Mouse (Mus musculus) c-Kit-negative CD71-positive TER-119-positive erythroid progenitor cells, embryonic 14.5 days (primary cell): ENCODE results near the gene Xpo5.

Source experiments
- DNase-seq: peaks from one replicate; pipeline ENCODE4 v3.0.0-alpha.2; 2013; ENCODE audit warnings: low read depth, low spot score

The Xpo5 gene

DNA sequence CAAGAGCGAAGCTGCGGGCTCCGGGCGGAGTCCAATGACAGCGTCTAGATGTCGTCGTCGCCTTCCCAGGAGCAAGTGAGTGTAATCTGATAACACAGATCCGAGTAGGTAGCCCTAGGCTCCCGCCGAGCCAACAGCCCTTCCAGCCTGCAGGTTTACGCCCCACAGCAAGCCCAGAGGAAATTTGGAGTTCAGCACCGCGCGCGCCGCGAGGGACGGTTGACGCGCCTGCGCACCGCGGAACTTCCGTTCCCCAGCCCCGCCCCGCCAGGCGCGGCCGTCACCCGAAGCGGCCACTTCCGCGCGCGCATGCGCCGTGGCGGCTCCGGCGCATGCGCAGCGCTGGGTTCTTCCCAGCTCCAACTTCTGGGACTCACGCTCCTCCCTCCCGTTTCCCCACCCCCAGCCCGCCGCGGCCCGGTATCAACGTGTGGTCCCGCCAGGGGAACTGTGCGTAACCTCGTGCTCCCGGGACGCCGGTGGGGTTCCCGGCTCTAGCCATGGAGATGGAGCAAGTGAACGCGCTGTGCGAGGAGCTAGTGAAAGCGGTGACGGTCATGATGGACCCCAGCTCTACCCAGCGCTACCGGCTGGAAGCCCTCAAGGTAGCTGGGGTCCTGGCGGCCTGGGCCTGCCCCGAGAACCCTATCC, at the start of gene Xpo5, which contains the start of gene Polh:
Gene Xpo5, plus strand, starts transcription at position 362 of the 651 bp plus-strand sequence.
Gene Polh, minus strand, starts transcription at position 225 of the 651 bp plus-strand sequence.
- peak; percentile 94 for DNase-seq

DNA sequence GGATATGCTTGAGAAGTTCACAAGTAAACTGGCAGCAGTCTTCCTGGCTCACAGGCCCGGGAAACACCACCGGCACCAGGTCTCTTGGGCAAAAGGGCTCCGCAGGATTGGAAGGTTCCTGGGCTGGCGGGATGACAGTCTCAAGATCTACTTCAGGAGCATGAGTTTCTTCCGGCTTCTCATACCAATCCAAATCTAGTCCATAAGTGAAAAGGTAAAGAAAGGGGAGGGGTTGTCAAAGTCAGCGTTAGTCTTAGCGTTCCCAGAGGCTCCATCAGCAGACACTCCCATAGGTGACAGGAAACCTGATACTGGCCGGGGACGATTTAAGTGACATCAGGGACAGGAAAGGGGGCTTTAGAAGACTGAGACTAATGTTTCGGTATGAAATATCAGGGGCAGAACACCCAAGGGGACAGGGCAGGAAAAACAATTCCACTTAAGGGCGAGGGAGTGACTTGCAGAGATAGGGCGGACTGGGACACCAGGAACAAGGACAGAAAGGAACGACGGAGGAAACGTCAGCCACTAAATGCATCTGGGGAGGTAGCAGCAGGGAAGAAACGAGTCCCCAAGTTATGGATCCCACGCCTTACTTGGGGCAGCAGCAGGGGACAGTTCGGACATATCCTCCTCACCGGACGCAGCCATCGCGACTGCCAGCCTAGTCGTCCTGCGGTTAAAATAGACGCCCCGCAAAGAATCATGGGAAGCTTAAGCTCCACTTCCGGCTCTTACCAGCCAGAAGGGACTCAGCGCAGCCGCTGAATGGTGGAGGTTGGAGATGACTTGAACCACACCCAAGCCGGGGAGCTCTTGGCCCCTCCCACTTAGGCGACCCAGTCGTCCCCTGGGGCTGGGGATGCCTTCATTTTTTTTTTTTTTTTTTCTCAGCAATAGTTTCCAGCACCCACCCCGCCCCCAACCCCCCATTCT, 49.5 kb upstream of the Xpo5 start, which contains the start of gene Mad2l1bp:
Gene Mad2l1bp, minus strand, starts transcription at position 707 of the 936 bp plus-strand sequence.
- peak; percentile 92 for DNase-seq

DNA sequence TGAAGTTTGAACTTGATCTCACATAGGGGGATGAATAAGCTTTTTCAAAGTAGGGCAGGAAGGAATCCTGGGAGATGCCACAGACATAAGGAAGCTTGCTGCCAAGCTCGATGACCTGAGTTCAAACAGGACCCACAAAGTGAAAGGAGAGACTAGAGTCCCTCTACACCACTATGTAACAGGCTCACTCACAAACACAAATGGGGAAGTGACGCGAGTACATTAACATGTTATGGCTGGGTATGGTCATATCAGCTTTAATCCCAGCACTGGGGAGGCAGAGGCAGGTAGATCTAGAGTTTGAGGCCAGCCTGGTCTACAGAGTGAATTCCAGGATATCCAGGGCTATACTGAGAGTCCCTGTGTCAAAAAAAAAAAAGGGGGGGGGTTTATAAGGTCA, 48.2 kb upstream of the Xpo5 start:
- DNase-seq = no peak

DNA sequence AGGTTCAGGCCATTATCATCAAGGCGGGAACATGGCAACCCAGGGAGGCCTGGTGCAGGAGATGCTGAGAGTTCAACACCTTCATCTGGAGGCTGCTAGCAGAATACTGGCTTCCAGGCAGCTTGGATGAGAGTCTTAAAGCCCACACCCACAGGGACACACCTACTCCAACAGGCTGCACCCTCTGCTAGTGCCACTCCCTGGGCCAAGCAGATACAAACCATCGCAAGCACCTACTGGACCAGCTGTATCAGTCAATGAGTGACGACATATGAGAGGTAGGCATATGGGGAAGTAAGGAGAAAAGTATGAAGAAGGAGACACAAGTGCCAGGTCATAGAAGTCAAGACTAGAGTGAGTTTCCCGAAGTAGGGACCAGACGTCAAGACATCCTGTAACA, 45.9 kb upstream of the Xpo5 start:
- peak; percentile 65 for DNase-seq

DNA sequence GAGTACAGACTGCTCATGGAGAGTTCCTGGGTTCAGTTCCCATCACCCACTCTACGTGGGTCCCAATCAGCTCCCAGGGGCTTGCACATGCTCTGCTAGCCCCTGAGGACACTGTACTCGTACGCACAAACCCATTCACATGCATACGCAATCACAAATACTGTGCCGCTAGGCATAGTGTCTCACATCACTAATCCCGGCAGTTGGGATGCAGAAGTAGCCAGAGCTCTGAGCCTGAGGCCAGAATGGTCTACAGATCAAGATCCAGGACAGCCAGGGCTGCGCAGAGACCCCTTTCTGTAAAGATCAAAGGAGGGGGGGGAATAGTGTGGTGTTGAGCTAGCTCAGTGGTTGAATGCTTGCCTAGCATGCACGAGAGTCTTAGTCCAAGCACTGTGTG, 45.5 kb upstream of the Xpo5 start:
- no peak for DNase-seq

DNA sequence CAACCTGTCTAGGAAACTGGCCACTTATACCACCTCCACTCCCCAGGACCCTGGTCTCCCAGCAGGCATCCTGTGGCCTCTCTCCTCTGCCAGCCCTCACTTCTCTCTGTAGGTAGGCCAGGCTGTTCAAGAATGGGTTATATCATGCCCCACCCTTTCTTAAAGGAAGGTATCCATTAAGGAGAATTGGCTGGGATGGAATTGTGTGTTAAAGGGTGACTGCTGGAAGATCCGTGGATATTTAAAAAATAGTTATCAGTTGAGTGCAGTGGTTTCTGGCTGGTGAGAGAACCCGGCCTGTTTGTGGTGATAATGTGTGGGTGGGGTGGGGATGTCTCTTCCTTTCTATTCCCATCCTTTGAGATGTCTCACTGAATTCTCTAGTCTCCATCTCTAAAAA, 43.3 kb upstream of the Xpo5 start:
- peak; percentile 74 for DNase-seq

DNA sequence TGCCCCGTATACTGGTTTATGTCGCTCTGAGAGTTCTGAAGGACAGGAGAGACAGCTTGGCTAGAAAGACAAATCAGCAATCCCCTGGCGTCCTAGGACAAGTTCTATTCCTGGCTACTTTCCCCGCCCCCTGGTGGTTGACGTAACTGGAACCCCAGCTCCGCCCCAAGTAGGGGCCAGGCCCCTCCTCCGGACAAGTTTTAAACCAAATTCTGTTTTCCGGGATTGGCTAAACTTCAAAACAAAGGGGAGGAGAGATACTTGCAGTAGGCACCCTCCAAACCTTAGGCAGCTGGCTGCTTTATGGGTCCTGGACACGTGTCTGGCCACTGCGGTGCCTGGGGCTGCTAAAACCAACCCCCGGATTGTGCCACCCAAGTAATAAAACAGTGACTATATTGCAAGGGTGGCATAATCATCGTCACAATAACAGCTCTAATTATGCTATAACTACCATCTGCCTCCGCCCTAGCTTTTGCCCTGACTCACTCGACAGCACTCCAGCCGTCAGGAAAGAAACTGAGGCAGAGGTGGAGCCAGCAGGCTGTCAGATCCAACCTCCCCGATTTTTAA, 42.4 kb upstream of the Xpo5 start:
- DNase-seq = peak; percentile 94

DNA sequence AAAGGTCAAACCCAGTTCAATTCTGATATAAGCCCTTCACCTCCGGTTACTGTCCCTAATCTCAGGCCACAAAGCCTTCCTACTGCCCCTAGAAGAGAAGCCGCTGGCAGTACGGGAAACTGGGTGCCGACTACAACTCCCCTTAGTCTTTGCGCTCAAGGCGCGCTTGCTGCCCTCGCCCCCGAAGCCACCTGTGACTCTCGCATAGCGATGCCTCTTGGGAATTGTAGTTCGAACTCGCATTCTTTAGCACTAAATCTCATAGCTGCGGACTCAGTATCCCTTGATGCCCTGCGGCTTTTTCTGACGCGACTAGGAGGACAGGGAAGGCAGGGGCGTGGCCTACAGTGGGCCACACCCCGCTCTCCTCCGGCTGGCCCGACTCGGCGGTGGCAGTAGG, 41.9 kb upstream of the Xpo5 start, which contains the start of gene Gtpbp2:
Gene Gtpbp2, plus strand, starts transcription at position 347 of the 400 bp plus-strand sequence.
- DNase-seq = peak; percentile 97

DNA sequence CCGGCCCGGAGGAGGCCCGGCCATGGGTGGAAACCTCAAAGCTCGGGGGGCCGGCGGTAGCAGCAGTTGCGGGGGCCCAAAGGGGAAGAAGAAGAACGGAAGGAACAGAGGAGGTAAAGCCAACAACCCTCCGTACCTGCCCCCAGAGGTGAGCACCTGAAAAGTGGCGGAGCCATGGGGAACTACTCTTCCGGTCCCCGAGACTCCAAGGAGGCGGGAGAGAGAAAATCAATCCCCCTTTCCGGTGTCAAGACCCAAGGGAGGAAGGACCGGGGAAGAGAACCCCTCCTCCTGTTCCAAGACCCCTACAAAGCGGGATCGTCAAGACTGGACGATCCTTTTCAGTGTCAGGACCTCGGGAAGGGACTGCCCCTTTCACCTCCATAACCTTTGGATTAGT, 41.4 kb upstream of the Xpo5 start:
- DNase-seq = no peak

DNA sequence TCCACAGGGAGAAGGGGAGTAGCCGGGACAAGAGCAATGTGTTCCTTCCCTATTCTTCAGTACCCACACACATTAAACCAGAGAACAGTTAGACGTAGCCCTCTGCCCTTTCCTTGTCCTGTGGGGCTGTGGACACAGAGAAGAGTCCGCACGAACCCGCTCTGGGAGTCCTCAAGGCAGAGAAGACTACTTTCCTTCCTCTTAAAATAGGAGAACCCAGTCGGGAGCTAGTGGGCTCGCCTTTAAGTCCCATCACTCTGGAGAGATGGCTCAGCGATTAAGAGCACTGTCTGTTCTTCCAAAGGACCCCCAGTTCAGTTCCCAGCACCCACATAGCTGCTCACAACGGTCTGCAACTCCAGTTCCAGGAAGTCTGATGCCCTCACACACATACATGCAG, 40.9 kb upstream of the Xpo5 start:
- no peak for DNase-seq

DNA sequence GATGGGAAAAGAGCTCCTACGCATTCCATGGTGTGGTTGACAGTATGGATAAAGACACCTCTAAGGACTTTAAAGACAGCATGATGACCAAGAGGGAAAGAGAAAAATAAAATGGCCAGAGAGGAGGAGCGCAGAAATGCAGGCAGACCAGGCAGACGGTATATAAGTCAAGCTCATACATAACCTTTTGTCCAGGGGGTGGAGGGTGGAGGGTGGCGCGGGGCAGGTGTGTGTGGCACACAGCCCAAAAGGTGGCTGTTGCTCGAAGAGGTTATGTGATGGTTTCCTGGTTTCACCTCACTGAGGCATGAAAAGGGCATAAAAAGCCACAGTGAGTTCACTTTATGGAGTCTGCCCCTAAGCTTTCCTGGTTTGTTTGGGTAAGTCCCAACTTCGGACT, 40.0 kb upstream of the Xpo5 start:
- no peak for DNase-seq

DNA sequence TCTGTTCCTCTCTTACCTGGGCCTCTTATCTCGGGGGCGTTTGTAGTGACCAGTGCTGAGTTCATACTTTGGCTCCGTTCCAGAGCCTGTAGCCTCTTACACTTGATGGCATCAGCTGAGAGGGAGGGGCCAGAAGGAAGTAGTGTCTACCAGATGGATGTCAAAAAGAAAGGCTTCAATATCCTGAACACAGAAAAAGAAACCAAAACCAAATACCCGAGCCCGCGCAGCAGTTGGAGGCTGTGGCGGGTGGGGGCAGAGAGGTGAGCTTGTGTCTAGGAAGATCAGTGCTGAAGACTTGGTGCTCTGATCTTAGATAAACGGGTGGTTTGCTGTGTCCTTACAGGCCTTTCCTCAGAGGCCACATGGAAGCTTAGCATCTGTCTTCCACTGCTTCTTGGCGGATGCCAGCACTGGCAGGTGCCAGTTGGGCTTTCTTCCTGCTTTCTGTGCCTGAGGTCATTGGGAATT, 39.6 kb upstream of the Xpo5 start:
- DNase-seq = no peak

DNA sequence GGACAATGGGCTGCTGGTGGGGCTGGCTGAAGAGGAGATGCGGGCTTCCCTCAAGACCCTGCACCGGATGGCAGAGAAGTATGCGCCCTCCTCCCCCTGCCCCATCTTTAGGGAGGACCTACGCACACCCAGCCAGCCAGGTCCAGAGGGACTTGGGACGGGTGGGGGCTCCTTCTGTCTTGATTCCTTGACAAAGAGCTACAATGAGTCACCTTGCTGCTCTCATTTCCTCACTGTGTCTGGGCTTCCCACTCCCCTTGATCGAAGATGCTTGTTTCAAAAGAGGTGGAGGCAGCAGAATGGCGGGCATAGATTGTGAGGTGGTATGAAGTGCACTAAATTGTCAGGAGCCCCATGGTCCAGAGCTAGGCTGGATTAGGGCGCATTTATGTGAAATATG, 38.3 kb upstream of the Xpo5 start:
- DNase-seq = no peak

DNA sequence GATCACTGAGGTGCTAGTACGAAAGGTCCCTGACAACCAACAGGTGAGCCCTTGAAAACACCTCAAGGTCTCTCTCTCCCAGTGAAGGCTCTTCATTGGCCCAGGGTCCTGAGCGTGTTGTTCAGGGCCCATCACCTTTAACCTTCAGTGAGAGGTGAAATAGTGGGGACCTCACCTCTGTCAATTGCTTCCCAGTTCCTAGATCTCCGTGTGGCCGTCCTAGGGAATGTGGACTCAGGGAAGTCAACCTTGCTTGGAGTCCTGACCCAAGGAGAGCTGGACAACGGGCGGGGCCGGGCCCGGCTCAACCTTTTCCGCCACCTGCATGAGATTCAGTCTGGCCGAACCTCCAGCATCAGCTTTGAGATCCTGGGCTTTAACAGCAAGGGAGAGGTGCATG, 37.8 kb upstream of the Xpo5 start:
- no peak for DNase-seq

DNA sequence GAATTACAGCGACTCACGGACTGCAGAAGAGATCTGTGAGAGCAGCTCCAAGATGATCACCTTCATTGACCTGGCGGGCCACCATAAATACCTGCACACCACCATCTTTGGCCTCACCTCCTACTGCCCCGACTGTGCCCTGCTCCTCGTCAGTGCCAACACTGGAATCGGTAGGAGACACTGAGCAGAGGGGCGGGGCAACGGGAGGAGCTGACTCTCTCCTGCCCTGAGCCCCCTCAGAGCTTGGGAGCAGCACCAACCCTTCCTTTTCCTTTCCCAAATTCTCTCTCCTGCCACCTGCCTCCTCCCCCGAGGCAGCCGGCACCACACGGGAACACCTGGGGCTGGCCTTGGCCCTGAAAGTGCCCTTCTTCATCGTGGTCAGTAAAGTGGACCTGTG, 37.1 kb upstream of the Xpo5 start:
- no peak for DNase-seq

DNA sequence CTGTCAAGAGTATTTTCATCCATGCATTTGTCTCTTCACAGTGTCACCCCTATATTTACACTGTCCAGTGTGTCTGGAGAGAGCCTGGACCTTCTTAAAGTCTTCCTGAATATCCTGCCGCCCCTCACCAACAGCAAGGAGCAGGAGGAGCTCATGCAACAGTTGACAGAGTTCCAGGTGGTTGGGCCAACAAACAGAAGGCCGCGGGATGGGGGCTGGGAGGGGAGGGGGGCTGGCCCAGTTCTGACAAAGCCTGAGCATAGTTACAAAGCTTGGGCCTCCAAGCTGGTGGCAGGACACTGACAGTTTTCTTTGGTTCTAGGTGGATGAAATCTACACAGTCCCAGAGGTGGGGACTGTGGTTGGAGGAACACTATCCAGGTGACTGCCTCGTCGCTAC, 36.3 kb upstream of the Xpo5 start:
- no peak for DNase-seq

DNA sequence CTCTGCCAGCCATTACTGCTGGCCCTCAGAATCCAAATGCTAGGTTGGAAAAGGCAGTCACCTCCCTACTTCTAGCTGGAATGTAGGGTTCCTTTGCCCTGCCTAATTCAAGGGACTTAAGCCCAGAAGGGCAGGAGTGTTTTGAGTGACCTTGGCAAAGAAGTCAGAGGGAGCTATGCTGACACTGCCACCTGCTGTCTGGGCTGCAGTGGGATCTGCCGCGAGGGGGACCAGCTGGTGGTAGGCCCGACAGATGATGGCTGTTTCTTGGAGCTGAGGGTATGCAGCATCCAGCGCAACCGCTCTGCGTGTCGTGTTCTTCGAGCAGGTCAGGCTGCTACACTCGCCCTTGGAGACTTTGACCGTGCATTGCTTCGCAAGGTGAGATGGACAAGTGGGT, 35.6 kb upstream of the Xpo5 start:
- no peak for DNase-seq

DNA sequence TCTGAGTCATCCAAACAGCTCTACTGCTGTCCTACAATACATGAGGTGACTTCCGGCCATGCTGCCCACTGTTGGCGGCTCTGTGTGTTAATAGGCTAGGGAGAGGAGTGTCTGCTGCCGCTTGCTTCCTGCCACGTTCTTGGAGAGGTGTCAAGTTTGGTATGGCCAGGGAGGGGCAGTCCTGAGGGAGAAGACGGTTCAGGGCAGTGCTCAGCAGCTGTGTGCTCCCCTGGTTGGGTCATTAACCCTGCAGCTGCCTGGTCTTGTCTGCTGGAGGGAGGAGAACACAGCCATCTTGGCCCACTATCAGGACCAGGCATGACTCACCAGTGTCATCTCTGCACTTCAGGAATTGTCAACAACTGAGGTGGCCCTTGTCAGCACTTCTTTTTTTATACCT, 34.3 kb upstream of the Xpo5 start:
- no peak for DNase-seq

DNA sequence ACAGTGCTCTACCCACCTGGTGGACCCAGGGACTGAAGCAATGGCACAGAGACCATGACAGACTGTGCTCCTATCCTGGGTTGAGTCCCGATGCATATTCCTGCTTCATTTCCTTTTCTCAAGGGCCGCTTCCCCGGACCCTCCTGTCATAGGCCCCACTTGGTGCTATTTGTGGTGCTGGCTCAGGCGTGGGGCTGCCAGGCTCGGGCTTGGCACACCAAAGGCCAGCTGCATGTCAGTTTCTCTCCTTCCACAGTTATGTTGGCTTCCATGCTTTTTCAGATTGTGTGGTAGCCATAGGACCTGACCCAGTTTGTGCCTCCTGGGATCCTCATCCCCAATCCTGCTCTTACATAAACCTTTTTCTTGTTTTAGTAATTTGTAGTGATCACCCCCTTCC, 33.8 kb upstream of the Xpo5 start:
- DNase-seq = no peak

DNA sequence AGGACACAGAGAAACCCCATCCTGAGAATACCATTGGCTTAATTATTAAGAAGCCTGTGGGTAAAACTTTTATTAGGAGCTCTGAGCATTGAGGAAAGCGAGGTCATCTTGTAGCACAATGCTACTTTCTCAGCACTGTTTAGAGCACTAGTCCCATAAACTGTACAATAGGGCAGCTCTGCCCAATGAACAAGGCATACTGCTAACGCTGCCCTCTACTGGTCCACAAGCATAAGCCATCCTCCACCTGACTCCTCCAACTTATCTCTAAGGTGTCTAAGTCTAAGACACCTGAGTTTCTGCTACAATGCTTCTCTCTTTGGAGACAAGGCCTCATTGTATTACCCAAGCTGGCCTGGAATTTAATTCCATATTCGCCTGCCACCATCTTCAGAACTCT, 32.0 kb upstream of the Xpo5 start:
- DNase-seq = peak; percentile 46

DNA sequence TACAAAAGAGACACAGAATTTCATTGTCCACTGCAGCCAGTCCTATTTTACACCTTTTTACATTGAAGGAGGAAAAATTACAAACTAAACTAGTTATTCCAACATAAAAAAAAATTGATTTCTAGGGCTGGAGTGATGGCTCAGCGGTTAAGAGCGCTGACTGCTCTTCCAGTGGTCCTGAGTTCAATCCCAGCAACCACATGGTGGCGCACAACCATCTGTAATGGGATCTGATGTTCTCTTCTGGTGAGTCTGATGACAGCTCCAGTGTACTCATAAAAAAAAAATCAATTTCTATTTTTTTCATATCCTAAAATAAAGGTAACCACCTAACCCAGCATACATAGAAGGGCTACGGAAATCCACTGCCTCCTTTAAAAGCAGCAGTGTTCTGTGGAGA, 20.3 kb upstream of the Xpo5 start:
- DNase-seq = no peak

DNA sequence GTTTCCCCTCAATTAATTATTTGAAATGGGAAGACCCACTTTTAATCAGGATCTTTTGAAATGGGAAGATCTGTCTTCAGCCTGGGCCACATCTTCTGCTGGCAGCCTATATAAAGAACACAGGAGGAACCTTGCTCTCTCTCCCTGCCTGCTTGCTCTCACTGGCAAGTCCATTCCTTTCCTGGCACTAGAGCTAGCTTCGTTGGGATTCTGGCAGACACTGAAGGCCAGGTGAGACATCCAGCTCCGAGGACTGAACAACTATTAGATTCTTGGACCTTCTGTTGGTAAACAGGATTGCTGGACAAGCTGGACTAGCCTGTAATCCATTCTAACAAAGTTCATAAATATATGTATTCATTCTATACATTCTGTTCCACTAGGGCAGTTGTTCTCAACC, 13.8 kb upstream of the Xpo5 start:
- no peak for DNase-seq
